Mouse (Mus musculus) gastrocnemius, postnatal 4 days (tissue): Measurements from ENCODE around the gene Fars2. TPM values are rescaled to one million over a fixed set of nuclear protein-coding genes. Genes with fewer than 3 reads are reported as not detected.

Source experiments
- total RNA-seq, 2 experiments: library from RNA; stranded (reverse); gene quantifications; 2 replicates each; pipeline ENCODE4 v1.2.3; 2021

Gene Fars2
- total RNA-seq, 2 experiments from 2014 or later = 31.0 to 35.6 TPM

Other genes starting within 250 kb of the Fars2 start
- gene Rpp40, start 211.1 kb upstream of the Fars2 start, total RNA-seq = 10 to 100 TPM; 13.3 to 13.9 TPM
- gene Ppp1r3g, start 158.6 kb upstream of the Fars2 start, total RNA-seq = under 1 TPM; 0.15 to 0.18 TPM
- 1 to 10 TPM; 7.0 to 7.4 TPM for gene Lyrm4, start 114 bp downstream of the Fars2 start, total RNA-seq